16 mouse cellular contexts compared by ENCODE assay signal in the genomic region with DNA sequence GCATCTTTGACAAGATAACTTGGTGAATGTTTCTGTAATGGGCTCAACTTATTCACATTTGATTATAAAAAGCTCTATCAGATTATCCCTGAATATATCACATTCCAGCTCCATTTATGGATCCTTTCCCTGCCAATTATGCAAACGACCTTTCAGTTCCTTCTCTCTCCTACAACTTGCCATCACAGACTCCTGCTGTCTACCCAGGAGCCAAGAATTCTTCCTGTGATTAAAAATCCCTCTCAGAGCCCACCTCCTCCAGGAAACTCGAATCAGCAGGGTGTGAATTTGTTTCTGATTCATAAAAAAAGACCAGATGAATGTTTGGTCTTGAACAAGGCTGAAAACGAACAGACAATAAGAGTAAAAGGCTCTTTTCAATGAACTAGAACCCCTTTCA.
"Had no signal": no experiment of that assay in that cellular context is flagged by ENCODE, and none has a peak within 500 bp of the region (broad histone marks: within the 10 kb centered on the region; RNA-seq: fewer than 3 reads in every experiment).

No protein-coding gene starts in this region.

- ATAC-seq: liver, postnatal 0 days; midbrain, embryonic 15.5 days had no signal

- H3K27ac ChIP-seq: limb, embryonic 12.5 days; liver, embryonic 13.5 days; lung, embryonic 15.5 days; macrophage; midbrain, embryonic 15.5 days; neural tube, embryonic 12.5 days; stomach, embryonic 15.5 days had no signal

- H3K4me3 ChIP-seq: limb, embryonic 12.5 days; liver, embryonic 13.5 days; lung, embryonic 15.5 days; megakaryocyte, embryonic 14.5 days; midbrain, embryonic 15.5 days; neural tube, embryonic 12.5 days; stomach, embryonic 15.5 days had no signal

- H3K4me2 ChIP-seq: limb, embryonic 12.5 days; liver, embryonic 13.5 days; lung, embryonic 15.5 days; midbrain, embryonic 11.5 days; midbrain, embryonic 15.5 days; neural tube, embryonic 12.5 days; stomach, embryonic 15.5 days had no signal

- H3K27me3 ChIP-seq: limb, embryonic 12.5 days; liver, embryonic 13.5 days; lung, embryonic 15.5 days; midbrain, embryonic 15.5 days; neural tube, embryonic 12.5 days; stomach, embryonic 15.5 days had no signal

- H3K4me1 ChIP-seq: limb, embryonic 12.5 days; liver, embryonic 13.5 days; lung, embryonic 15.5 days; midbrain, embryonic 15.5 days; neural tube, embryonic 12.5 days; stomach, embryonic 15.5 days had no signal

- H3K9me3 ChIP-seq: limb, embryonic 12.5 days; liver, embryonic 13.5 days; lung, embryonic 15.5 days; megakaryocyte, embryonic 14.5 days; midbrain, embryonic 15.5 days; neural tube, embryonic 12.5 days; stomach, embryonic 15.5 days had no signal

- H3K9ac ChIP-seq: limb, embryonic 12.5 days; liver, embryonic 13.5 days; liver, postnatal 0 days; lung, embryonic 15.5 days; midbrain, embryonic 15.5 days; neural tube, embryonic 12.5 days; stomach, embryonic 15.5 days had no signal

- DNase-seq: kidney, adult 18-20 months; kidney, postnatal 10 days; kidney, postnatal 4 days; liver; liver, embryonic 13.5 days; liver, postnatal 0 days; lung, postnatal 14 days; thymus, postnatal 36 days had no signal

- H3K36me3 ChIP-seq: limb, embryonic 12.5 days; liver, embryonic 13.5 days; lung, embryonic 15.5 days; midbrain, embryonic 15.5 days; neural tube, embryonic 12.5 days; stomach, embryonic 15.5 days had no signal
